Mouse (Mus musculus) limb, embryonic 12.5 days (tissue): ENCODE measurements at regions not wholly inside any gene's neighbourhood (a gene's known extent, or its start where the extent isn't known, plus 50 kb on each side); places are given as distances from the start of the nearest gene placed in this dataset.

Experiments
- ATAC-seq: fragments of 200-750 bp; cut with Nextera tagmentation; 2 replicates; pipeline ENCODE4 v1.8.0; 2017; ENCODE audit warnings: low read depth, moderate TSS enrichment; ENCODE audit not compliant: insufficient number of reproducible peaks, insufficient read depth, low FRiP score, low TSS enrichment
- H3K27ac ChIP-seq: fragments of 300-500 bp; sonication (generic); 2 replicates; pipeline ENCODE4 v1.5.1; 2016; ENCODE audit warnings: mild to moderate bottlenecking, moderate library complexity
- H3K27me3 ChIP-seq: fragments of 300-500 bp; sonication (generic); 2 replicates; pipeline ENCODE4 v1.6.1; 2016; ENCODE audit warnings: mild to moderate bottlenecking, moderate library complexity
- H3K36me3 ChIP-seq: fragments of 300-500 bp; sonication (generic); 2 replicates; pipeline ENCODE4 v1.6.1; 2016; ENCODE audit warnings: mild to moderate bottlenecking, moderate library complexity
- H3K4me1 ChIP-seq: fragments of 300-500 bp; sonication (generic); replicated peaks from 2 replicates; pipeline ENCODE4 v1.6.1; 2016
- H3K4me2 ChIP-seq: fragments of 300-500 bp; sonication (generic); 2 replicates; pipeline ENCODE4 v1.6.1; 2016; ENCODE audit warnings: mild to moderate bottlenecking, moderate library complexity
- H3K4me3 ChIP-seq: fragments of 300-500 bp; sonication (generic); replicated peaks from 2 replicates; pipeline ENCODE4 v1.5.1; 2016; ENCODE audit warnings: mild to moderate bottlenecking
- H3K9ac ChIP-seq: fragments of 300-500 bp; sonication (generic); replicated peaks from 2 replicates; pipeline ENCODE4 v1.6.1; 2016; ENCODE audit warnings: mild to moderate bottlenecking, moderate library complexity
- H3K9me3 ChIP-seq: fragments of 300-500 bp; sonication (generic); 2 replicates; pipeline ENCODE4 v1.6.1; 2016; ENCODE audit warnings: mild to moderate bottlenecking, moderate library complexity
- WGBS: fragments of 180-500 bp; shearing (Covaris S2); methylation state at CpG from one replicate; pipeline ENCODE4 v1.1.7; 2016; 5-methylcytosine and 5-hydroxymethylcytosine counted together

DNA sequence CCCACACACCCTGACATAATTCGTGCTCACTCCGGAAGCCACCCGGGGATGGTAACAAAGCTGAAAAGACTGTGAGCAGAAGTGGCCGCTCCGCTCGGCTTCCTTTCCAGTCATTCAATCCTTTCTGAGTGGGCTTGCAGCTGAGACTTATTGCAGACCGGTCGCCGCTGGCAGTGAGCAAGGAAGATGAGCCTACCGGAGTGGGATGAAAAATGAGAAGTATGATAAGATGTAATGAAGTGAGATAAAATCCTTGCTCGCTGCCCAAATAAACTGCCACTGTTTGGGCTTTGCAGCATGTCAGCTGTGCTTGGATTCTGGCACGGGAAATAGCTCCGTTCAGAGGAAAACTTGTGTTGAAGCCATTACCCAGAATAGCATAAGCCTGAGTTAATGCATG lies 82.7 kb upstream of the Lingo2 start:
- H3K9me3 ChIP-seq = no peaks in the 10 kb centered on the region
- H3K9ac ChIP-seq = no peak overlapping the region
- H3K27me3 ChIP-seq = no peaks in the 10 kb centered on the region
- H3K36me3 ChIP-seq = no peaks in the 10 kb centered on the region
- H3K4me3 ChIP-seq = no peak overlapping the region
- WGBS = 70% methylated on average over 13 of the region's 13 CpGs
- ATAC-seq = no peak
- H3K4me1 ChIP-seq = no peaks in the 10 kb centered on the region
- no peak overlapping the region for H3K27ac ChIP-seq
- H3K4me2 ChIP-seq = 0 out of 2 replicates have a peak overlapping the region, but pooled peaks have one; percentile 6
